Mouse (Mus musculus): ENCODE data around the gene Fgb. TPM values are rescaled to one million over a fixed set of nuclear protein-coding genes. Genes with fewer than 3 reads are reported as not detected.

The Fgb gene
- total RNA-seq (2022) = not detected

DNA sequence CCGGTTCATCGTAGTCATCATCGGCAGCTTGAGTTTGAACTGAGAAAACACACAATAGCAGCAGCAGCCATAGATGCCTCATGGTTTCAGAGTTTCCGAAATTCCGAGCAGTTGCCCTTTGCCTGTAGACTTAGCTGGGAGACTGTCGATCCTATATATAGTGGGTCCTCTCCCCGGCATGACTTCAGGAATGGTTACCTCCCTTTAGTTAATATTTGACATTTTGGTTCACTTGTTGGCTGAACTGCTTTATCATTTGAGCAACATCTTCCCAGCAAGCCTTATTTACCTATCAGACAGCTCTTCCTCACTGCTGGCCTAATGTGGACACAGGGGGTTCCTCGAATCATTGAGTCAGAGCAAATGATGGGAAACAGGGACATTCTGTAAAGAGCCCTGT, at the start of gene Fgb:
TSS of gene Fgb (minus strand) at position 184 of the 400 bp plus-strand sequence.
- DNase-seq (ENCODE audit: low spot score in 2 of 2) = no peak

DNA sequence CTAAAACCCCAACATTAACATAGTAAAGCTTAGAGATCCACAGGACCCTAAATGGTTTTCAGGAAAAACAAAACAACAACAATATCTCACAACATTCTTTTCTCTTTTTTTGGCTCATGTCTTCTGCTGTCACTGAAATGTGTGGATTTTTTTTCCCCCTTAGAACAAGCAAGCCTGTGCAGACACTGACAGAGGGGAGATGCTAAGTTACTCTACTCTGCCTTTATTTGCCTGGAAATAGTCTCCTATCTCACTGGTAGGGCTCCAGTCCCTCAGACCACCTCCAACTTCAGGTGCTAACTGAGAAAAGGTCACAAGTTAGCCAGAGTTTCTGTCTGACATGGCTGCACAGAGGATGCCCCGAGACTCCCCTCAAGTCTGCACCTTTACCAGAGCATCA, 49.5 kb upstream of the Fgb start:
- DNase-seq (ENCODE audit: low spot score in 2 of 2) = no peak

DNA sequence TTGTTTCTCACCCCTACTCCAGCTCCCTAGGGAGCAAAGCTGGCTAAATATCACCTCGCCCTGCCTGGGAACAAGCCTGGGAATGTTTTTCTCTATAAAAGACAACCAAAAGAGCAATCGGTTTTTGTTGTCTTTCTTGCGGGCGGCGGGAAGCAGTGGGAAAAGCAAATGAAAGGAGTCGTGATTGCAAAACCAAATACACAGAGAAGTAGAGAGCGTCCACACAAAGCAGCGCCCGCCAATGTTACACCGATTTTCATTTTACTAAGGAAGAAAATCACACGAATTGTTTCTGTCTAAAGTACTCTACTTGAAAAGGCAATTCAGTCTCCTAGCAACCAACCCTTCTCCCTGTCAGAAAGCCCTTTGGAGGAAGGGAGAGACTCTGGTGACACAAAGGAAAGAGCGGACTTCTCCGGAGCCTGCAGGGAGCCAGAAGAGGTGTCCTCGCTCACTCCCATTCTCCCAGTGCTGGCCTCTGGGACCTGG, 48.9 kb upstream of the Fgb start:
- no peak for DNase-seq (ENCODE audit: low spot score in 2 of 2)

DNA sequence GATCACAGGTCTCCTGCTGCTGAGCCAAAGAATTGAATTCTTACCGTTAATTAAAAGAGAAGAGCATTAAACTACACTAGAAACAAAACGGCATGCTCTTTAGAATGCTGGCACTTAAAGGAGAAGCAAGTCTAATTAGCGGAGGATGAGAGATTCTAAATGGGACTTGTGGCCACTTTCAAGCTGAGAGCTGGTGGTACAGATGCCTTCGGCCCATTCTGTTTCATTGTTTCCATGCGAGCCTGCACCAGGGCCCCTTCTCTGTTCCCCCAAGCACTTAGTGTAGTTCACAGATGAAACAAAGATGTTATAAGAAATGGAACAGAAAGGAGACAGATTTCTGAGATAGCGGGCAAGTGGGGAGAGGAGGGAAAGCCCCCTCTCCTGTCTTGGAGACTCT, 47.9 kb upstream of the Fgb start:
- no peak for DNase-seq (ENCODE audit: low spot score in 2 of 2)

DNA sequence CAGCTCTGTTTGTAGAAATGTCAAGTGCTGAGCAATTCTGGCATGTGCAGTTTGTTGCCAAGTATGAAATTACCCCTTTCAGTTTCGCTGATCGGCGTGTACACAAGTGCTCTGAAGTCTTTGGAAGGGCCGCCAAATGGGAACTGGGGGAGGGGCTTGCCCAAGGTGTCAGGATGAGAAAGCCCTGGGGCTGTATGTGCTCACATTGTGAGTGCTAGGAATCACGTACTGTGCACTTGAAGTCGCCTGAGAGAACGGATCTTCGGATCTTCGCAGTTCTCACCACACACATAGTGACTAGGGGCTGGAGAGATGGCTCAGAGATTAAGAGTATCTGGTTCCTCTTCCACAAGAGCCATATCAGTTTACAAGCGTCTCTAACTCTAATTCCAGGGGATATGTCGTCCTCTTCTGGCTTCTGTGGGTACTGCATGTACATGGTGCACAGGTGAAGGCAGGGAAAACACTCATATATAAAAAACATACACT, 30.9 kb upstream of the Fgb start:
- peak; percentile 21 to 59 for DNase-seq (ENCODE audit: low spot score in 2 of 2)

DNA sequence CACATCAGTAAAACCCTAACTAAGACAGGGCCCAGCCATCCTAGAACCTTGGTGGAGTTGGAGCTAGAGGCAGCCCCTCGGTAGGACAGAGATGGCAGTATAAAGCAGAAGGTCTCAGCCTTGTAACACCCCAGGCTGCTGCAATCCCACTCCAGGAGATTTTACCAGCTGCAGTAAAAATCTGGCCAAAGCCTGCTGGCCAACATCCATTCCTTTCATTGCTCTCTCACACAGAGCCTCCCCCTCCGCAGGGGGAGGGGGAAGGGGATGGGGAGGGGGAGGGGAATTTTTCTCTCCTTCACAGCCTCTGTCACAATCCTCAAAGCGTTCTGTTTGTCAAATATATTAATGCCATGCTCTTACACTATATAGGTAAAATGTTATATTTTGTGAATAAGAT, 26.9 kb upstream of the Fgb start:
- peak in 1 of 2 experiments; percentile 33 for DNase-seq (ENCODE audit: low spot score in 2 of 2)

DNA sequence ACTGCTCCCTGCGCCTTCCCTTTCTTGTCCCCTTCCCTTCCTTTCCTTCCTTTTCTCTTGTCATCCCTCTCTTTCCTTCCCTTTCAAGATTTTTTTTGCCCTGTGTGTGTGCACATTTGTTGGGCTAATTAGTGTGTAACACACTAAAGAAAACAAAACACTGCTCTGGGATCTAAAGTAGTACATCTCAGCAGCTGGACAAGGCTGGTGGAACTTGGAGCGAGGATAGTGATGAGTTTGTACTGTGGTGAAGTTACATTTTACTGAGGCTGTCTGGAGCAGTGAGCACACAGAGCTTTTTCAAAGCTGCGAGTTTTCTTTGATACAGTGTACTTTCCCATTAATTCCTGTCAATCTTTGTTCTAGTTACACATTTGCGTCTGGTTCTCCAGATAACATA, 20.6 kb upstream of the Fgb start:
- no peak for DNase-seq (ENCODE audit: low spot score in 2 of 2)

DNA sequence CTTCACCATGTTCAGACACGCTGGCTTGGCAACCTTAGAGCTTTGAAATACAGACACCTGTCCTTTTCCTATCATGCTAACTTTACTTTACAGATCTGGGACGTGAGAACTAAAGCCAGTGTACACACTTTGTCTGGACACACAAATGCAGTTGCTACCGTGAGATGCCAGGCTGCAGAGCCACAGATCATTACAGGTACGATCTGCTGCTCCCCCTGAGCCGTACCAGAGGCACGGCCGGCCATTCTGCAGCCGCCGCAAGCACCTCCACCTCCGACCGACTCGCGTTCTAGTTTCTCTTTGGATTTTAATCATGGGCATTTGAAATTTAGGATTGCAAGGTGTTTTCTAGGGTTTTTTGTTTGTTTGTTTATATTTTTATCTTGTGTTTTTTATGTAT, 19.2 kb upstream of the Fgb start:
- no peak for DNase-seq (ENCODE audit: low spot score in 2 of 2)

DNA sequence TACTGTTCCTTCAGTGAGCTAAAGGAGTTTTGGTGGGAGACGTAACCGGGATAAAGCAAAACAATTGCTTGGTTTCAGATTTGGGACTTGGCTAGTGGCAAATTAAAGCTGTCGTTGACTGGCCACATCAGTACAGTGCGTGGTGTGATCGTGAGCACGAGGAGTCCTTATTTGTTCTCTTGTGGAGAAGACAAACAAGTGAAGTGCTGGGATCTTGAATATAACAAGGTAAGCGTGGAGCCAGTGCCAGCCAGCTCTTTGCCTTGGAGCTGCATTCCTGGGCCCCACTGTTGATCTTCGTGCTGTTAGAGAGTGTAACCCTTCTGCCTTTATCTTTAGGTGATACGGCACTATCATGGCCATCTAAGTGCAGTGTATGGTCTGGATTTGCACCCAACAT, 18.3 kb upstream of the Fgb start:
- DNase-seq (ENCODE audit: low spot score in 2 of 2) = no peak

DNA sequence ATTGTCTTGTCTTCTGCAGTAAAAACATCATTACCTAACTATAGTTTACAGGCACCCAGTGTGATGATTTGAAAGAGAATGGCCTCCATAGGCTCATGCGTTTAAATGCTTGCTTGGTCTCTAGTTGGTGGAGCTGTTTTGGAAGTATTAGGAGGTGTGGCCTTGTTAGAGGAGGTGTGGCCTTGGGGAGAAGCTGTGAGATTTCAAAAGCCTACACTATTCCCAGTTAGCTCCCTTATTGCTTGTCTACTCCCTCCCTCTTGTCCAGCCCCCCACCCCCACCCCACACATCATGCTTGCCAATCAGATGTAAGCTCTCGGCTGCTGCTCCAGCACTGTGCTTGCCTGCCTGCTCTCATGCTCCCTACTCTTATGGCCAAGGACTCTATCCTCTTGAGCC, 7.4 kb upstream of the Fgb start:
- DNase-seq (ENCODE audit: low spot score in 2 of 2) = no peak

DNA sequence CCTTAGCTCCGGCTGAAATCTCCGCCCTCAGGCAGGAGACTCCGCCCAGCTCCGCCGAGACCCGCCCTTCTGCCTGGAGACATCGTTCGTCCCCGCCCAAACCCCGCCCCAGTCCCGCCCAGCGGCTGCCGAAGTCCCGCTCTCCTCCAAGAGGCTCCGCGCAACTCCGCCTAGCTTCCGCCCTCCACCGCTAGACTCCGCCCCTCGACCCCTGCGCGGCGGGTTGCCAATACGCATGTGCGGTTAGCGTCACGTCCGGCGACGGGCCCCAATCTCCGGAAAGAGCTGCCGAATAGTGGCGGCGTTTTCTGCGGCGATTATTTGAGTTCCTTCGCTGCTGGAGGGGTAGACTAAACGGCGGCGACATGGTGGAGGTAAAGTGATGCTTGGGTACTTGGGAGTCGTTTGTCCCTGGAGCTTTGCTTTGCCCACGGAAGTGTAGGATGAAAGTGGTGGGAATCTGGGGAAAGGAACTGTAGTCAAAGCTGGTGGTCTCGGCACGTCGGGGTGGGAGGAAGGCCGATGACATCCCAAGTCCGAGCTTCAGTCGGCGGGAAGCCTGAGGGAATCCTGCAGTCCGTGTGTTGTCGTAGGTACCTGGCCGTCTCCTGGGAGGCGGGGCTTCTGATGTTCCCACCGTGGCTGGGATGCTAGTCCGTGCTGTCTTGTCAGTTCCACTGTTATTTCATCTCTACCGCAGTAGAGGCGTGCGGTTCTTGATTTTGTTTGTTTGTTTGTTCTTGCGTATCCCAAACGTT, 5.8 kb upstream of the Fgb start, which contains the start of gene Plrg1:
TSS of gene Plrg1 (plus strand) at position 242 of the 758 bp plus-strand sequence.
- peak; percentile 96 to 98 for DNase-seq (ENCODE audit: low spot score in 2 of 2)

DNA sequence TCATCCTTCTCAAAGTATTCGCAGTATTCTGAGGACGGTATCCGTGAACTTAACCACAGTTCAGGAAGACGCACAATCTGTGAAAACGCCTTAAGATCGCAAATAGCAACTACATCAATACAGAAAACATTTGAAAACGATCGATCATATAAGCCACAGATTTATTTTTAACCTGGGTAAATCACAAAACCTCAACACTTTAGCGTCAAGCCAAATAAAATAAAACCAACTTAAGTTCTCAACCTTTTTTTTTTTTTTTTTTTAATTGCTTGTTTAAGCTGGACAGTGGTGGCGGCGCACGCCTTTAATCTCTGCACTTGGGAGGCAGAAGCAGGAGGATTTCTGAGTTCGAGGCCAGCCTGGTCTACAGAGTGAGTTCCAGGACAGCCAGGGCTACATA, 5.1 kb upstream of the Fgb start:
- DNase-seq (ENCODE audit: low spot score in 2 of 2) = no peak

DNA sequence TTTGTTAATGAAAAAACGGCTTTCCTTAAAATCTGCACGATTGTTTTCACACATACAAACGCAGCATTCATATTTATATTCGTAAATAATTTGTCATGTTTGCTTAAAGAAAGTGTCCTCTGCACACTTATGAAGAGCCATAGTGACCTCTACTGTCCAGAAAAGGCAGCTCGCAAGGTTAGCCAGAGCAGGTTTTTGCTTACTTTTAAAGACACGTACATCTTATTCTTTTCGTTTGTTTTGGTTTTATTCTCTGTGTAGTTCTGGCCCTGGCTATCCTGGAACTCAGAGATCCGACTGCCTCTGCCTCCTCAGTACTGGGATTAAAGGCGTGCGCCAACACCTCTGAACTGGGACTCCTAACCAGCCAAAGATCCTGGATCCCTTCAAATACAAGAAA, 4.1 kb upstream of the Fgb start:
- DNase-seq (ENCODE audit: low spot score in 2 of 2) = peak in 1 of 2 experiments; percentile 31

DNA sequence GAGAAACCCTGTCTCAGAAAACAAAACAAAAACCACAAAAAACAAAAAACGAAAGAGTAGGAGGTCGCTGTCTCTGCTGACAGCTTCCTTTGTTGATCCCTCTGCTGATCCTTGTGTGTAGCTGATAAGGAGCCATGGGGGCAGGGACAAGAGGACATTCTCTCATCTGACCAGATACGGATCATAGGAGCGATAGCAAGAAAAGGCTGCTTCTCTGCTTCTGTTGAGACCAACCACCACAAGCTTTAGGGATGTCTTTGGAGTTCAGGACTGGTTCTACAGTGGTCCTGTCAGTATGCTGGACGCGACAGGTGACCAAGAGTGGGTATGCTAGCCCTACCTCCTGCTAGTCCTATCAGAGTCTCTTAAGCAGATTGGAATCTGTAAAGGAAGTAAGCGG, 3.5 kb upstream of the Fgb start:
- DNase-seq (ENCODE audit: low spot score in 2 of 2) = no peak

DNA sequence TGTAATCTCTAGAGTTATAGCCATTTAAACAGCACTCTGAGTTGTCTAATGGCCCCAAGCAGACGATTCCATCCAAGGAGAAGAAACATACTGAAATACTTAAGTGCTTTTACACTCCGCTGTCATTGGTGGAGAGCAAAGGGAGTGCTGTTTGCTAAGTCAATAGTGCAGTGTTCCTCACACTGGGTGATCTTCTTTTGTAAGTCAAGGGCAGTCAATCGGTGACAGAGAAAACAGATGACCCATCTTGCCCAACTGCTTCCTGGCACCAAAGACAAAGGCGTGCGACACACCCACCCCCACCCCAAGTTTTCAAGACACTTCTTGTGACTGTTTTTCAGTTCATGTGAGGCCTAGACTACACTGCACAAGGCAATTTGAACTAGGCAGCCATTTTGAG, 2.4 kb upstream of the Fgb start:
- DNase-seq (ENCODE audit: low spot score in 2 of 2) = no peak

DNA sequence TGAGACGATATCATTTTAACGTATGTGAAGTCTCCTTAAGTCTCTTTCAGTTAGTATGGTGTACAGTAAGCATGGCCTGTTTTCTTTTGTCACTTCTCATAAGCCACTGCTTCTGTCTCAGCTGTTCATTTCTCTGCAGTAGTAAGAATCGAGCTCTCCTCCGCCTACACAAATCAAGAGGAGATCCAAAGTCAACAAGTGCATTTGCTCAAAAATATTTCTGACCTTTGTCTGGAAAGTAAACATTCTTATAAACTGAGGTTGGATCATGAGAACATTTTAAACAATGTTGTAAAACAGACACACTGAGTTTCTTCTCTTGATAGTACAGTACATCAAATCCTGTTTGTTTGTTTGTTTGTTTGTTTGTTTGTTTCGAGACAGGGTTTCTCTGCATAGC, 998 bp upstream of the Fgb start:
- no peak for DNase-seq (ENCODE audit: low spot score in 2 of 2)

DNA sequence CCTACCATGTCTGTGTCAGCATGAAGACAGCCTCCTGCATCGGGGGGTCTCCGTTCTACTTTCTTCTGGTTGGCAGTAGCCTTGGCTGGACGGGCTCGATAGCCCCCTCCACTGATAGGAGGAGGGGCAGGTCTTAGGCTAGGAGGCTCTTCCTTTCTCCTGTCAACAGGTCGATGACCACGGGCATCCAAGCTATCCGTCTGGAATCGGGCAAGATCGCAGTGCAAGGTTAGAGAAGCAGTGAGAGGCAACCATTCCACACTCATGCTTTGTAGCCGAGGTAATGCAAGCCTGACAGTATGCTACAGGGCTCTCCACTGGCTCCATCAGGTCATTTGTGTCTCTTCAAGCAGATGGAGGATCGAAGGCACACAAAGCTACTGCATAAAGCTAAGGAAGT, 3.0 kb downstream of the Fgb start:
- DNase-seq (ENCODE audit: low spot score in 2 of 2) = no peak

DNA sequence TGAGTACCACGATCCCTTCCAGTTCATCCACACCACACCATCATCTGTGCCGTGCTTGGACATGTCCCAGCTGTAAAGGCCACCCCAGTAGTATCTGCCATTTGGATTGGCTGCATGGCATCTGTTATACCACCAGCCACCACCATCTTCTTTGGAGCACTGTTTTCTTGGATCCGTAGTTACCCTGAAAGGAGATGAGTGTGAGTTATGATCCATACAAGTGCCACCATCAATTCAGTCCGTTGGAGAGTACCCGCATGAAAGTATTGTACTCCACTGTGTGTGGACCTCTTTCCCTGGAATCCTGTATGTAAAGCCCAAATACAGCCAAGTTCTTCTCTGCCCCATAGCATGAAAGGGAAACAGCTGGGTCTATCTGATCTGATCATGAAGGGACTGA, 7.2 kb downstream of the Fgb start:
- no peak for DNase-seq (ENCODE audit: low spot score in 2 of 2)

DNA sequence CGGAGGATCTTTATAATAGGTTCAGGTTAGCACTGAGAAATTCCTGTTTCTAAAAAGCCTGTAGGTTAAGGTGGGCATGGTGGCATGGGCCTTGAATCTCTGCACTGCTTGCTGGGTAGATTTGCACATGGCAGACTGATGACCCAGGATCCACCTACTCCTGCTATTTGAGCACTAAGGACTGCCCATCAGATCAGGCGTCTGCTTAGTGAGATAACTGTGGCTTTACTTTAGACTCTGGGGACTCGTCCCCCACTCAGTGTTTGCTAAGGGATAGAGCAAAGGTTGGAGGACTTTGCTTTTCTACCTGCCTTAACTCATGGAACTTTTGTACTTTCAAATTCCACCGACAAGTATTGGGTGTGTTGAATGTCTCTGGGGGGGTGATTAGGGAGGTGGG, 10.0 kb downstream of the Fgb start:
- no peak for DNase-seq (ENCODE audit: low spot score in 2 of 2)

DNA sequence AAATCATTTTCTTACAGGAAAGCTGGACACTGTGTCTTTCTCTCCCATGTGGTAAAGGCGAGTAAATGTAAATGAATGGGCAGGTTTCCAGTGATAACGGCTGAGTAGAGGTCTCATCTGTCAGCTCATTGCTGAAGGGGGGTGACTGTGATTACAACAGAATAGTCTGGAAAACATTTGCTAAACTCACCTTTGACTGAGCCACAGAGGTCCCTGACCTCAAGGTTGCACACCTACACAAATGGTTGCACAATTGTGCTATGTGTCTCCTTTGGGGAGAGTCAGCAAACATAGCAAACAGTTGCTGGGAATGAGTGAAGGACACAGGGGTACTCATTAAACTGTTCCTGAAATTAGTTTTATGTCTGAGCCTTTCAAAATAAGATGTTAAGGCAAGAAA, 10.8 kb downstream of the Fgb start:
- no peak for DNase-seq (ENCODE audit: low spot score in 2 of 2)

DNA sequence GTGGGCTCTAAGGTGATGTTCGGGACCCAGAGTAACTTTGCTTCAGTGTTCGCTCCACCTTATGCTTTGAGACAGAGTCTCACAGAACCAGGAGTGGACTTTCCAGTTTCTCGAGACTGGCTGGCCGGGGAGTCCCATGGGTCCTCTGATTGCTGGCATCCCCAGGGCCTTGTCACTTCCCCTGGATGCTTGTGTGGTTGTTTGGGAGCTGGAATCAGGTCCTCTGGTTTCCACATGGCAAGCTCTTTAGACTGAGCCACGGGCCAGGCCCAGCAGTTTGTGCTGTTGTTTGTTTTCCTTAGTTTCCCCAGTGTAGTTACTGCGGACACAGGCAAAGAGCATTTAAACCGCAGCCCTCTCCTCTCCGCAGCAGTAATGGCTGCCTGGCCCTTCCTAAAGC, 15.9 kb downstream of the Fgb start:
- no peak for DNase-seq (ENCODE audit: low spot score in 2 of 2)

DNA sequence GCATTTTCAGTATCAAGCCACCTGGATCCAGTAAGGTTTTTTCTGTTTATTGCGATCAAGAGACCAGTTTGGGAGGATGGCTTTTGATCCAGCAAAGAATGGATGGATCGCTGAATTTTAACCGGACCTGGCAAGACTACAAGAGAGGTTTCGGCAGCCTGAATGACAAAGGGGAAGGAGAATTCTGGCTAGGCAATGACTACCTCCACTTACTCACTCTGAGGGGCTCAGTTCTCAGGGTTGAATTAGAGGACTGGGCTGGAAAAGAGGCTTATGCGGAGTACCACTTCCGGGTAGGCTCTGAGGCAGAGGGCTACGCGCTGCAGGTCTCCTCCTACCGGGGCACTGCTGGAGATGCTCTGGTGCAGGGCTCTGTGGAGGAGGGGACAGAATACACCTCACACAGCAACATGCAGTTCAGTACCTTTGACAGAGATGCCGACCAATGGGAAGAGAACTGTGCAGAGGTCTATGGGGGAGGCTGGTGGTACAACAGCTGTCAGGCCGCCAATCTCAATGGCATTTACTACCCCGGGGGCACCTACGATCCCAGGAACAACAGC, 16.8 kb downstream of the Fgb start:
- DNase-seq (ENCODE audit: low spot score in 2 of 2) = no peak

DNA sequence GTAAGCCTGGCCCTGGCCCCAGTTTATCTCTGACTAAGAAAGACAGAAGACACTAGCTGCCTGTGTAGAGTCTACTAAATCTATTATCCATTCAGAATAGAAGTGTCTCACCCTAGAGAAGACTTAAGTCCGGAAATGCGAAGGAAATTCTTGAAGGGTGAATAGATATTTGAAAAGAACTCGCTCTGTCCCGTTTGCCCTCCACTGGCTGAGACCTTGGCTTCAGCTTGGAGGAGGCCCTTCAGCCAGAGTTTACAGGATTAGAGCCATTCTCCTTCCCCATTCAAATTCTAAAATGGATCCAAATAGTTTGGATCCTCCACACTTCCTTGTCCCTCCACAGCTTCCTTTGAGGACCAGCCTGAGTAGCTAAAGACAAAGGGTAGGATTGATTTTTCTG, 19.3 kb downstream of the Fgb start:
- no peak for DNase-seq (ENCODE audit: low spot score in 2 of 2)

Data from layer of hippocampus, adult 8-10 months (tissue).